In genomic region chr6:7896339-7896738, GRCm38 (mm10) we compare ENCODE assay signal across 34 mouse cellular contexts.
"Had no signal": no experiment of that assay in that cellular context is flagged by ENCODE, and none has a peak within 500 bp of the region (broad histone marks: within the 10 kb centered on the region; RNA-seq: fewer than 3 reads in every experiment).

No protein-coding gene starts in this region.

- H3K9me3 ChIP-seq: heart, embryonic 10.5 days; heart, embryonic 12.5 days; heart, embryonic 13.5 days; heart, embryonic 15.5 days; hindbrain, embryonic 10.5 days; hindbrain, embryonic 12.5 days; hindbrain, embryonic 13.5 days; hindbrain, embryonic 15.5 days; intestine, embryonic 15.5 days; kidney, embryonic 15.5 days had no signal

- H3K4me3 ChIP-seq: heart, embryonic 10.5 days; heart, embryonic 12.5 days; heart, embryonic 13.5 days; heart, embryonic 15.5 days; hindbrain, embryonic 10.5 days; hindbrain, embryonic 12.5 days; hindbrain, embryonic 13.5 days; hindbrain, embryonic 15.5 days; intestine, embryonic 15.5 days; kidney, embryonic 15.5 days; layer of hippocampus, adult 2 months had no signal

- H3K27ac ChIP-seq: heart, embryonic 10.5 days; heart, embryonic 13.5 days; heart, embryonic 15.5 days; hindbrain, embryonic 10.5 days; hindbrain, embryonic 12.5 days; hindbrain, embryonic 13.5 days; hindbrain, embryonic 14.5 days; hindbrain, embryonic 15.5 days; hindbrain, postnatal 0 days; intestine, embryonic 15.5 days; kidney, embryonic 15.5 days; kidney, postnatal 0 days; layer of hippocampus, adult 2 months had no signal

- DNase-seq: heart, postnatal 10 days; heart, postnatal 14 days; heart, postnatal 36 days; heart, postnatal 4 days; kidney, adult 11 months; kidney, adult 18-20 months; kidney, adult 2 months; kidney, adult 8-10 months; kidney, adult 9 months; kidney, postnatal 10 days; kidney, postnatal 14 days; kidney, postnatal 25 days; kidney, postnatal 36 days; kidney, postnatal 4 days; layer of hippocampus, adult 9-11 months; layer of hippocampus, postnatal 36 days had no signal

- ATAC-seq: hindbrain, embryonic 16.5 days; hindbrain, postnatal 0 days; inflammation-experienced regulatory T-cells, adult 6 months; intestine, embryonic 15.5 days; intestine, embryonic 16.5 days; intestine, postnatal 0 days had no signal

- H3K27me3 ChIP-seq: heart, embryonic 12.5 days; heart, embryonic 13.5 days; heart, embryonic 15.5 days; hindbrain, embryonic 12.5 days; hindbrain, embryonic 13.5 days; hindbrain, embryonic 15.5 days; intestine, embryonic 15.5 days; kidney, embryonic 15.5 days had no signal

- H3K4me1 ChIP-seq: heart, embryonic 10.5 days; heart, embryonic 12.5 days; heart, embryonic 13.5 days; heart, embryonic 15.5 days; hindbrain, embryonic 10.5 days; hindbrain, embryonic 12.5 days; hindbrain, embryonic 13.5 days; hindbrain, embryonic 15.5 days; intestine, embryonic 15.5 days; kidney, embryonic 15.5 days had no signal

- H3K36me3 ChIP-seq: heart, embryonic 10.5 days; heart, embryonic 12.5 days; heart, embryonic 13.5 days; heart, embryonic 15.5 days; hindbrain, embryonic 10.5 days; hindbrain, embryonic 12.5 days; hindbrain, embryonic 13.5 days; hindbrain, embryonic 15.5 days; intestine, embryonic 15.5 days; kidney, embryonic 15.5 days had no signal

- H3K9ac ChIP-seq: heart, embryonic 12.5 days; heart, embryonic 13.5 days; heart, embryonic 15.5 days; hindbrain, embryonic 12.5 days; hindbrain, embryonic 13.5 days; hindbrain, embryonic 14.5 days; hindbrain, embryonic 15.5 days; intestine, embryonic 15.5 days; kidney, embryonic 15.5 days had no signal
